ENCODE assay signal across 10 mouse cellular contexts in genomic region chr9:108220380-108220774, GRCm38 (mm10). TPM values are rescaled to one million over a fixed set of nuclear protein-coding genes. Genes with fewer than 3 reads are reported as not detected.
DNase-seq lines count a peak whose midpoint lies in the region; ATAC-seq lines count a peak whose summit lies in the region.
"Had no signal": no experiment of that assay in that cellular context is flagged by ENCODE, and none has a peak within 500 bp of the region (broad histone marks: within the 10 kb centered on the region; RNA-seq: fewer than 3 reads in every experiment).

No protein-coding gene starts in this region.

- peak overlapping the region; percentile 79 for H3K27ac ChIP-seq in heart, embryonic 15.5 days
- no peak overlapping the region for H3K27ac ChIP-seq in intestine, embryonic 15.5 days
- no peak overlapping the region for H3K27ac ChIP-seq in forebrain, embryonic 16.5 days (ENCODE audit: low read length)

- peaks cover 30% of the 10 kb centered on the region for H3K4me1 ChIP-seq in heart, embryonic 15.5 days (replicated peaks)
- H3K4me1 ChIP-seq in intestine, embryonic 15.5 days (replicated peaks), result no peaks in the 10 kb centered on the region
- H3K4me1 ChIP-seq in forebrain, embryonic 16.5 days (replicated peaks; ENCODE audit: control insufficient read depth, insufficient read depth, low read length), result no peaks in the 10 kb centered on the region

- no peak overlapping the region for H3K4me3 ChIP-seq in heart, embryonic 15.5 days
- no peak overlapping the region for H3K4me3 ChIP-seq in intestine, embryonic 15.5 days (replicated peaks)
- no peak overlapping the region for H3K4me3 ChIP-seq in forebrain, embryonic 16.5 days (replicated peaks; ENCODE audit: low read length)

- no peaks in the 10 kb centered on the region for H3K9me3 ChIP-seq in heart, embryonic 15.5 days (replicated peaks)
- no peaks in the 10 kb centered on the region for H3K9me3 ChIP-seq in intestine, embryonic 15.5 days
- H3K9me3 ChIP-seq in forebrain, embryonic 16.5 days (ENCODE audit: control insufficient read depth, low read length), result no peaks in the 10 kb centered on the region

- 56% methylated on average over 1 of the region's 1 CpGs for WGBS in heart, embryonic 15.5 days
- WGBS in intestine, embryonic 15.5 days, result 85% methylated on average over 1 of the region's 1 CpGs
- 95% methylated on average over 1 of the region's 1 CpGs for WGBS in forebrain, embryonic 16.5 days

- peak; percentile 80 for ATAC-seq in heart, embryonic 15.5 days (replicated peaks; ENCODE audit: insufficient number of reproducible peaks, insufficient read depth, low FRiP score, low read depth)
- ATAC-seq in intestine, embryonic 15.5 days, result no peak
- ATAC-seq in forebrain, embryonic 16.5 days, result no peak

- no peak overlapping the region for H3K4me2 ChIP-seq in heart, embryonic 15.5 days
- H3K4me2 ChIP-seq in intestine, embryonic 15.5 days (replicated peaks), result no peak overlapping the region
- no peak overlapping the region for H3K4me2 ChIP-seq in forebrain, embryonic 16.5 days (ENCODE audit: low read length)

- H3K27me3 ChIP-seq in heart, embryonic 15.5 days, result no peaks in the 10 kb centered on the region
- no peaks in the 10 kb centered on the region for H3K27me3 ChIP-seq in intestine, embryonic 15.5 days (replicated peaks)
- no peaks in the 10 kb centered on the region for H3K27me3 ChIP-seq in forebrain, embryonic 16.5 days (replicated peaks; ENCODE audit: control insufficient read depth, insufficient read depth, low read length)

- no peak overlapping the region for H3K9ac ChIP-seq in heart, embryonic 15.5 days
- no peak overlapping the region for H3K9ac ChIP-seq in intestine, embryonic 15.5 days
- H3K9ac ChIP-seq in forebrain, embryonic 16.5 days (replicated peaks; ENCODE audit: low read depth, low read length), result no peak overlapping the region

- peaks cover 25% of the 10 kb centered on the region for H3K36me3 ChIP-seq in heart, embryonic 15.5 days
- H3K36me3 ChIP-seq in intestine, embryonic 15.5 days, result 0 out of 2 replicates have a peak, but pooled peaks cover 7% of the 10 kb centered on the region
- peaks cover 4% of the 10 kb centered on the region; the same call in 1 of the 2 replicates for H3K36me3 ChIP-seq in forebrain, embryonic 16.5 days (ENCODE audit: control insufficient read depth, insufficient read depth)

- DNase-seq in adrenal gland, postnatal 36 days, result peak; percentile 54 to 63
- DNase-seq in adrenal gland, postnatal 4 days (ENCODE audit: low spot score in 2 of 2), result no peak
- DNase-seq in right cerebral cortex, adult 18-20 months, result peak; percentile 72
- DNase-seq in right cerebral cortex, postnatal 14 days, result no peak
- no peak for DNase-seq in spleen, postnatal 10 days (ENCODE audit: low spot score in 2 of 2)
- DNase-seq: kidney, adult 18-20 months; lung, postnatal 36 days had no signal

RNA-seq across cellular contexts. Expression of gene Bsn, which starts 30.2 kb away (rescaled TPM):
- 1 to 10 TPM; 3.2 to 4.3 TPM for total RNA-seq in adrenal gland, postnatal 36 days (2021)
- 1 to 10 TPM; 3.9 to 4.4 TPM for total RNA-seq in adrenal gland, postnatal 4 days (2021)
- 0.13 and 0.84 TPM in 2 replicates for polyA plus RNA-seq in heart, embryonic 15.5 days (2015; fragmentation: Nextera tagmentation; extraction: Ambion mirVana)
- 4.7 and 4.9 TPM in 2 replicates for polyA plus RNA-seq in intestine, embryonic 15.5 days (2015; fragmentation: Nextera tagmentation; extraction: Ambion mirVana)
- polyA plus RNA-seq in forebrain, embryonic 16.5 days (2015; fragmentation: Nextera tagmentation; extraction: Ambion mirVana), result 7.0 and 8.5 TPM in 2 replicates

RNA-seq across cellular contexts. Expression of gene Dag1, which starts 43.4 kb away (rescaled TPM):
- total RNA-seq in adrenal gland, postnatal 36 days (2021), result 100 to 1,000 TPM; 142 to 144 TPM
- total RNA-seq in adrenal gland, postnatal 4 days (2021), result 100 to 1,000 TPM; 158 to 188 TPM
- polyA plus RNA-seq in heart, embryonic 15.5 days (2015; fragmentation: Nextera tagmentation; extraction: Ambion mirVana), result 128 and 143 TPM in 2 replicates
- 72.9 and 75.1 TPM in 2 replicates for polyA plus RNA-seq in intestine, embryonic 15.5 days (2015; fragmentation: Nextera tagmentation; extraction: Ambion mirVana)
- polyA plus RNA-seq in forebrain, embryonic 16.5 days (2015; fragmentation: Nextera tagmentation; extraction: Ambion mirVana), result 56.3 and 57.9 TPM in 2 replicates

Comparison
In these comparisons a context has a peak if more than half of its experiments do, and no peak if none do; other contexts are left out.
1. DNase-seq: peak in adrenal gland, postnatal 36 days (2 of 2) and right cerebral cortex, adult 18-20 months (single experiment); none in adrenal gland, postnatal 4 days (0 of 2), right cerebral cortex, postnatal 14 days (single experiment) and spleen, postnatal 10 days (0 of 2).